In genomic region chr10:57210701-57211100, GRCm38 (mm10) we compare ENCODE assay signal across 34 mouse cellular contexts.
"Had no signal": no experiment of that assay in that cellular context is flagged by ENCODE, and none has a peak within 500 bp of the region (broad histone marks: within the 10 kb centered on the region; RNA-seq: fewer than 3 reads in every experiment).

No protein-coding gene starts in this region.

- H3K4me2 ChIP-seq: heart, embryonic 12.5 days; heart, embryonic 13.5 days; heart, embryonic 15.5 days; hindbrain, embryonic 12.5 days; hindbrain, embryonic 13.5 days; hindbrain, embryonic 14.5 days; hindbrain, embryonic 15.5 days; intestine, embryonic 15.5 days; kidney, embryonic 15.5 days had no signal

- H3K27ac ChIP-seq: heart, embryonic 13.5 days; heart, embryonic 15.5 days; hindbrain, embryonic 10.5 days; hindbrain, embryonic 12.5 days; hindbrain, embryonic 13.5 days; hindbrain, embryonic 14.5 days; hindbrain, embryonic 15.5 days; hindbrain, postnatal 0 days; intestine, embryonic 15.5 days; kidney, embryonic 15.5 days; kidney, postnatal 0 days; layer of hippocampus, adult 2 months; left cerebral cortex, adult 2 months had no signal

- H3K27me3 ChIP-seq: heart, embryonic 12.5 days; heart, embryonic 13.5 days; heart, embryonic 15.5 days; hindbrain, embryonic 12.5 days; hindbrain, embryonic 13.5 days; hindbrain, embryonic 15.5 days; intestine, embryonic 15.5 days; kidney, embryonic 15.5 days had no signal

- H3K4me1 ChIP-seq: heart, embryonic 12.5 days; heart, embryonic 13.5 days; heart, embryonic 15.5 days; hindbrain, embryonic 12.5 days; hindbrain, embryonic 13.5 days; hindbrain, embryonic 15.5 days; intestine, embryonic 15.5 days; kidney, embryonic 15.5 days had no signal

- ATAC-seq: hindbrain, embryonic 16.5 days; hindbrain, postnatal 0 days; inflammation-experienced regulatory T-cells, adult 6 months; intestine, embryonic 15.5 days; intestine, embryonic 16.5 days; intestine, postnatal 0 days had no signal

- H3K9me3 ChIP-seq: heart, embryonic 12.5 days; heart, embryonic 13.5 days; heart, embryonic 15.5 days; hindbrain, embryonic 10.5 days; hindbrain, embryonic 12.5 days; hindbrain, embryonic 13.5 days; hindbrain, embryonic 15.5 days; intestine, embryonic 15.5 days; kidney, embryonic 15.5 days had no signal

- H3K9ac ChIP-seq: heart, embryonic 12.5 days; heart, embryonic 13.5 days; heart, embryonic 15.5 days; hindbrain, embryonic 12.5 days; hindbrain, embryonic 13.5 days; hindbrain, embryonic 14.5 days; hindbrain, embryonic 15.5 days; intestine, embryonic 15.5 days; kidney, embryonic 15.5 days had no signal

- DNase-seq: heart, postnatal 10 days; heart, postnatal 14 days; heart, postnatal 36 days; heart, postnatal 4 days; kidney, adult 11 months; kidney, adult 18-20 months; kidney, adult 2 months; kidney, adult 8-10 months; kidney, adult 9 months; kidney, postnatal 10 days; kidney, postnatal 14 days; kidney, postnatal 25 days; kidney, postnatal 36 days; kidney, postnatal 4 days; layer of hippocampus, adult 9-11 months; layer of hippocampus, postnatal 36 days had no signal

- H3K36me3 ChIP-seq: heart, embryonic 12.5 days; heart, embryonic 13.5 days; heart, embryonic 15.5 days; hindbrain, embryonic 10.5 days; hindbrain, embryonic 12.5 days; hindbrain, embryonic 13.5 days; hindbrain, embryonic 15.5 days; intestine, embryonic 15.5 days; kidney, embryonic 15.5 days had no signal

- H3K4me3 ChIP-seq: heart, embryonic 12.5 days; heart, embryonic 13.5 days; heart, embryonic 15.5 days; hindbrain, embryonic 10.5 days; hindbrain, embryonic 12.5 days; hindbrain, embryonic 13.5 days; hindbrain, embryonic 15.5 days; intestine, embryonic 15.5 days; kidney, embryonic 15.5 days; layer of hippocampus, adult 2 months; left cerebral cortex, adult 2 months had no signal
